Mouse (Mus musculus) midbrain, postnatal 0 days (tissue): Measurements from ENCODE around the gene Timp3. TPM values are rescaled to one million over a fixed set of nuclear protein-coding genes. Genes with fewer than 3 reads are reported as not detected.

Experiments used
- ATAC-seq: fragments of 200-750 bp; cut with Nextera tagmentation; 2 replicates; pipeline ENCODE4 v1.8.0; 2017; ENCODE audit warnings: moderate number of reproducible peaks, mild to moderate bottlenecking, moderate TSS enrichment, moderate library complexity; ENCODE audit not compliant: low FRiP score
- DNase-seq: peaks from one replicate; pipeline ENCODE4 v3.0.0-alpha.2; 2015; ENCODE audit warnings: low spot score
- H3K27ac ChIP-seq: fragments of 300-500 bp; sonication (generic); 2 replicates; pipeline ENCODE4 v1.5.1; 2014; ENCODE audit warnings: low read depth, mild to moderate bottlenecking, low read length, mixed read lengths
- H3K27me3 ChIP-seq: fragments of 300-500 bp; sonication (generic); 2 replicates; pipeline ENCODE4 v1.6.1; 2014; ENCODE audit warnings: low read length, control low read depth, mixed read lengths; ENCODE audit not compliant: insufficient read depth
- H3K36me3 ChIP-seq: fragments of 300-500 bp; sonication (generic); 2 replicates; pipeline ENCODE4 v1.6.1; 2014; ENCODE audit warnings: low read length, control low read depth, mixed read lengths; ENCODE audit not compliant: insufficient read depth
- H3K4me1 ChIP-seq: fragments of 300-500 bp; sonication (generic); 2 replicates; pipeline ENCODE4 v1.6.1; 2014; ENCODE audit warnings: mild to moderate bottlenecking, control low read depth, antibody characterized with exemption, low read length, mixed read lengths; ENCODE audit not compliant: insufficient read depth
- H3K4me2 ChIP-seq: fragments of 300-500 bp; sonication (generic); 2 replicates; pipeline ENCODE4 v1.6.1; 2014; ENCODE audit warnings: low read depth, mild to moderate bottlenecking, low read length, mixed read lengths; ENCODE audit not compliant: poor library complexity, severe bottlenecking
- H3K4me3 ChIP-seq: fragments of 300-500 bp; sonication (generic); 2 replicates; pipeline ENCODE4 v1.5.1; 2014; ENCODE audit warnings: low read depth, mild to moderate bottlenecking, low read length, moderate library complexity
- H3K9ac ChIP-seq: fragments of 300-500 bp; sonication (generic); replicated peaks from 2 replicates; pipeline ENCODE4 v1.6.1; 2014; ENCODE audit warnings: mild to moderate bottlenecking, low read length, moderate library complexity, mixed read lengths; ENCODE audit not compliant: poor library complexity, severe bottlenecking
- H3K9me3 ChIP-seq: fragments of 300-500 bp; sonication (generic); 2 replicates; pipeline ENCODE4 v1.6.1; 2016; ENCODE audit warnings: low read length, control low read depth
- CTCF ChIP-seq: IDR thresholded peaks from 2 replicates; pipeline ENCODE4 v1.5.1; 2016; ENCODE audit warnings: antibody characterized with exemption, mild to moderate bottlenecking
- WGBS: fragments of 180-500 bp; shearing (Covaris S2); extraction: QIAGEN DNeasy Blood & Tissue Kit; methylation state at CpG from one replicate; pipeline ENCODE4 v1.1.7; 2014; 5-methylcytosine and 5-hydroxymethylcytosine counted together
- polyA plus RNA-seq: library from polyadenylated mRNA; unstranded; fragments of >200 nt; fragmentation: Nextera tagmentation; extraction: Ambion mirVana; gene quantifications from 2 replicates; pipeline ENCODE4 v1.2.1, GENCODE M21; 2015
- total RNA-seq: library from RNA; depleted of rRNA; stranded (reverse); fragments of >200 nt; gene quantifications from 2 replicates; pipeline ENCODE4 v1.2.3, GENCODE M21; 2014

Gene Timp3
- total and polyA plus RNA-seq, 2 experiments from 2014 or later: 47.3 to 105 TPM

GRCm38 (mm10) chr10:86317633-86318032, 17.5 kb downstream of the Timp3 start:
- Histone ChIP-seq H3K9ac (no peak overlapping the region), H3K27me3 (no peaks in the 10 kb centered on the region), H3K9me3 (no peaks in the 10 kb centered on the region), H3K36me3 (peaks cover 2% of the 10 kb centered on the region; the same call in 1 of the 2 replicates), H3K4me2 (no peak overlapping the region), H3K4me3 (no peak overlapping the region), H3K27ac (no peak overlapping the region), H3K4me1 (no peaks in the 10 kb centered on the region)
- DNase-seq (peak; percentile 64), ATAC-seq (no peak)
- WGBS: 78% methylated on average over 7 of the region's 7 CpGs
- TF ChIP-seq CTCF: no peak

- peak; percentile 69 for DNase-seq
- no peak for ATAC-seq
- Histone ChIP-seq H3K4me3 (no peak overlapping the region), H3K4me2 (no peak overlapping the region), H3K9me3 (no peaks in the 10 kb centered on the region), H3K27ac (no peak overlapping the region), H3K4me1 (no peaks in the 10 kb centered on the region), H3K27me3 (no peaks in the 10 kb centered on the region), H3K9ac (no peak overlapping the region), H3K36me3 (peaks cover 2% of the 10 kb centered on the region; the same call in 1 of the 2 replicates)
- no peak for TF ChIP-seq CTCF
- 66% methylated on average over 5 of the region's 5 CpGs for WGBS
These were observed 18.5 kb downstream of the Timp3 start for GRCm38 (mm10) chr10:86318552-86319140.

- no peak for DNase-seq
- Histone ChIP-seq H3K4me2 (no peak overlapping the region), H3K27ac (no peak overlapping the region), H3K9ac (no peak overlapping the region), H3K4me3 (no peak overlapping the region), H3K27me3 (no peaks in the 10 kb centered on the region), H3K9me3 (no peaks in the 10 kb centered on the region), H3K36me3 (peaks cover 2% of the 10 kb centered on the region; the same call in 1 of the 2 replicates), H3K4me1 (no peaks in the 10 kb centered on the region)
- no peak for ATAC-seq
- peak; percentile 17; the same call in 1 of the 2 replicates for TF ChIP-seq CTCF
- WGBS: 13% methylated on average over 3 of the region's 3 CpGs
These were observed 19.4 kb downstream of the Timp3 start for GRCm38 (mm10) chr10:86319526-86319925.

- WGBS: 69% methylated on average over 5 of the region's 5 CpGs
- no peaks in the 10 kb centered on the region for H3K9me3 ChIP-seq
- H3K36me3 ChIP-seq: peaks cover 2% of the 10 kb centered on the region; the same call in 1 of the 2 replicates
- H3K27ac ChIP-seq: no peak overlapping the region
- no peak for DNase-seq
- H3K4me3 ChIP-seq: no peak overlapping the region
- no peak overlapping the region for H3K4me2 ChIP-seq
- H3K4me1 ChIP-seq: no peaks in the 10 kb centered on the region
- no peak for ATAC-seq
- TF ChIP-seq CTCF: no peak
- no peaks in the 10 kb centered on the region for H3K27me3 ChIP-seq
- H3K9ac ChIP-seq: no peak overlapping the region
These were observed 20.0 kb downstream of the Timp3 start for GRCm38 (mm10) chr10:86320204-86320603.

- H3K27me3 ChIP-seq: no peaks in the 10 kb centered on the region
- no peak overlapping the region for H3K4me3 ChIP-seq
- no peak overlapping the region for H3K4me2 ChIP-seq
- ATAC-seq (no peak), DNase-seq (no peak)
- no peaks in the 10 kb centered on the region for H3K4me1 ChIP-seq
- no peak for TF ChIP-seq CTCF
- no peak overlapping the region for H3K27ac ChIP-seq
- no peaks in the 10 kb centered on the region for H3K9me3 ChIP-seq
- no peak overlapping the region for H3K9ac ChIP-seq
- H3K36me3 ChIP-seq: peaks cover 2% of the 10 kb centered on the region; the same call in 1 of the 2 replicates
- 74% methylated on average over 8 of the region's 8 CpGs for WGBS
These were observed 21.0 kb downstream of the Timp3 start for GRCm38 (mm10) chr10:86321194-86321593.

GRCm38 (mm10) chr10:86322006-86322405, 21.8 kb downstream of the Timp3 start:
- H3K9me3 ChIP-seq: no peaks in the 10 kb centered on the region
- no peak for ATAC-seq
- no peak overlapping the region for H3K4me3 ChIP-seq
- H3K27me3 ChIP-seq: no peaks in the 10 kb centered on the region
- peaks cover 2% of the 10 kb centered on the region; the same call in 1 of the 2 replicates for H3K36me3 ChIP-seq
- peak; percentile 19; the same call in 1 of the 2 replicates for TF ChIP-seq CTCF
- H3K9ac ChIP-seq: no peak overlapping the region
- DNase-seq: no peak
- H3K27ac ChIP-seq: no peak overlapping the region
- WGBS: 65% methylated on average over 1 of the region's 1 CpGs
- no peaks in the 10 kb centered on the region for H3K4me1 ChIP-seq
- H3K4me2 ChIP-seq: no peak overlapping the region
